Mouse (Mus musculus) liver (tissue): ENCODE measurements around the gene Klhl10.

Experiments used
- DNase-seq: peaks from one replicate; pipeline ENCODE4 v3.0.0-alpha.2; 2020; ENCODE audit warnings: mixed read lengths

The Klhl10 gene

DNA sequence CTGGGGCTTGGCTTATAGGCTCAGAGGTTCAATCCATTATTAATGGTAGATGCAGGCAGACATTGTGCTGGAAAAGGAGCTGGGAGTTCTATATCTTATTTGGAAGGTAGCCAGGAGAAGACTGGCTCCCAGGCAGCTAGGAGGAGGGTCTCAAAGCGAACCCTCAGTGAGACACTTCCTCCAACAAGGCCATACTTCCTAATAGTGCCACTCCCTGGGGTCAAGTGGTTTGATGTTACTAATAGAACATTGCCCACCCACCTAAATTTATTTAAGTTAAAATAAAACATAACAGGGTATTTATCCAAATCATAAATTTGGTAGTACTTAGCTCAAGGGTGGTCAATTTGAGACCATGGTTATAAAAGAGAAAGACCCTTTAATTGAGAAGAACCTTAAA, 24.1 kb downstream of the Klhl10 start:
- DNase-seq, result no peak

DNA sequence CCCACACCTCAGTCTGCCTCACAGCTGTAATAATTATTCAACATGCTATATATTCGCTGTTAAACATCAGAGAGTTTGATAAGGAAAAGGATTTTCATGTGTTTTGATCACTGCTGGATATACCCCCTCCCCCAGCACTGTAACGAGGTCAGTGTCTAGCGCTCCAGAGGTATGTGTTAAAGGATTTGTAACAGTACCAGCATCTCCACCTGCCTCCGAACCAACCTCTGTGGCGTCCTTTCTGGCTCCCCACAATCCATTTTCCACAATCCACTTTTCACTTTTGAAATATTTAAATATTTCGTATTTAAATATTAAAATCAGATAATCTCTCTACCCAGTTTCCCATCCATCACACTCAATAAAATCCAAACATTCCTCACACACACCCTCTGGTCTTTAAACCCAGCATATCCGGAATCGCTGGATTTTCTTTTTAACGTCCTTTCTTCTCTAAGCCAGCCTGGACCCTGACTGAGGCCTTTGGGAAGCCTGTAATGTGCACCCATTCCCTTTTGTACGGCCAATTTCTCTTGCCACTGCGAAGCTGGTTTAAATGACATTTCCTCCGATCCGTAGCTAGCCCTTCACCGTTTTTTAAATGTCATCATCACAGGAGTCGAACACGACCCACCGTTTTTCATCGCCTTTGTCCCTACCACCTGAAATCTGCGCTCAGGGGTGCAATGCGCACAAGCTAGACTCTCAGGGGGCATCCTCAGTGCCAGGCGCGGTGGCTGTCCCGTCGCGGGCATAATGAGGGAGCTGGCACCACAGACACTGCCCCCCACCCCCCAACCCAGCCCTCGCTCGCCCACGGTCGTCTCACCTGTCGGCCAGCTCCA, 29.9 kb downstream of the Klhl10 start:
- no peak for DNase-seq

GRCm38 (mm10) chr11:100472197-100472934, 30.6 kb downstream of the Klhl10 start, which contains the start of gene Klhl11:
Gene Klhl11, minus strand, starts transcription at chr11:100472741.
- peak; percentile 92 for DNase-seq

DNA sequence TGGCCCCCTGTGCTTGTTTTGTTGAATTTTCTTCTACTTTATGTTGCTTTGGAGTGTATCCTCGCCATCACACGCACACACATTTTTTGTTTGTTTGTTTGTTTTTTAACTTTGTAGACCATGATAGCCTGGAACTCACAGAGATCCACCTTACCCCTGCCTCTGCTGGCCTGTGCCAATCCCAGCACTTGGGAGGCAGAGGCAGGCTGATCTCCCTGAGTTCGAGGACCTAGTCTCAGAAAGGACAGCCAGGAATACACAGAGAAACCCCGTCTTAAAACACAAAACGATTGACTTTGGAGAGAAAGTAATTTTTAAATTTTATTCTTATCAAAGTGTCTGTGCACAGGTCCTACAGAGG, 31.2 kb downstream of the Klhl10 start:
- no peak for DNase-seq

DNA sequence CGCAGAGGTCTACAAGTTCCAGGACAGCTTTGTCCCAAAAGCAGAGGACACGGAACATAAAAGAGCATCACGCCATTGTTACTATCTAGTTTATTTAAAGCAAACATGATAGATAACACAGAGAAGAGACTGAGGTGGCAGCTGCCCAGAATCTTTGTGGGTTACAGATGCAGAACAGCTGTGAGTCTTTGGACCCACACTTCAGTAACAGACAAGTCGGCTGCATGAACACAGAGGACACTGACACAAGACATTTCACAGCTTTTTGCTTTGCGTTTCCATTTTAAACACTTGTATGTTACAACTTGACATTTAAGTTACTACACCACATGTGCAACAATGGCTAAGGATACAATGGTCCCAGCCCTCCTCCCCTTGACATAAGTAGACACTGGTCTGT, 34.6 kb downstream of the Klhl10 start:
- no peak for DNase-seq

DNA sequence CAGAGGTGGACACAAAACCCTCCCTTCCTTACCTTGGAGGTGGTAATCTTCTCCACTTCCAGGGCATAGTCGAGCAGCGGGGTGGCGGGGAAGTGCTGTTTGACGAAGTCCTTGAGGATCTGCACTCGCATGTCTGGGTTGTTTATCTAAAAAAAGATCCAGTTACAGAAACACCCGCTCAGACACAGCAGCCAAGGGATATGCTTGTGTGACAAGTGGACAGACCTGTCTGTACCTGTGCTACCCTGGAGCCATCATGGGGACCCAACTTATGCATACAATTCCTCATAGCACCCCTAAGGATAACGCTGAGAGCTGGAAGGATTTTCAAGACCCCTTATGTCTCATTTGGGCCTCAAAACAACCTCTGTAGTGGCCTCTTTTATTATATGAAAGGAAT, 37.4 kb downstream of the Klhl10 start:
- no peak for DNase-seq

DNA sequence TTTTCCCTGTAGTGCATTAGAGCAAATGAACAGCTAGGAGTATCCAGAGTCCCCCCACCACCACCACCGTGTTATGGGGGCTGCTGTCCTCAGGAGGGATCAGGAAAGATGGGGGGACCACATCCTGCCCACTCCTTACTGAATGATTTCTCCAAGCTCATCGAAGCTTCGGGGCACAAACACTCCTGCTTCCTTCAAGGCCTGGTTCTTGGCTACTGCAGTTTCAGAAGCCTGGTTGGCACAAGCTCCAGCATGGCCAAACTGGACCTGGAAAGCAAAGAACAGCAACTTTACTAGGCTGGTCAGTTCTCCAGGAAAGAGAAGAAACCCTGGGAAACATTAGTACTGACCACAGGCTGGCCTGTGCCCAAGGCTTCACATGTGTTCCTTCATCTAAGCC, 42.7 kb downstream of the Klhl10 start:
- DNase-seq, result no peak

DNA sequence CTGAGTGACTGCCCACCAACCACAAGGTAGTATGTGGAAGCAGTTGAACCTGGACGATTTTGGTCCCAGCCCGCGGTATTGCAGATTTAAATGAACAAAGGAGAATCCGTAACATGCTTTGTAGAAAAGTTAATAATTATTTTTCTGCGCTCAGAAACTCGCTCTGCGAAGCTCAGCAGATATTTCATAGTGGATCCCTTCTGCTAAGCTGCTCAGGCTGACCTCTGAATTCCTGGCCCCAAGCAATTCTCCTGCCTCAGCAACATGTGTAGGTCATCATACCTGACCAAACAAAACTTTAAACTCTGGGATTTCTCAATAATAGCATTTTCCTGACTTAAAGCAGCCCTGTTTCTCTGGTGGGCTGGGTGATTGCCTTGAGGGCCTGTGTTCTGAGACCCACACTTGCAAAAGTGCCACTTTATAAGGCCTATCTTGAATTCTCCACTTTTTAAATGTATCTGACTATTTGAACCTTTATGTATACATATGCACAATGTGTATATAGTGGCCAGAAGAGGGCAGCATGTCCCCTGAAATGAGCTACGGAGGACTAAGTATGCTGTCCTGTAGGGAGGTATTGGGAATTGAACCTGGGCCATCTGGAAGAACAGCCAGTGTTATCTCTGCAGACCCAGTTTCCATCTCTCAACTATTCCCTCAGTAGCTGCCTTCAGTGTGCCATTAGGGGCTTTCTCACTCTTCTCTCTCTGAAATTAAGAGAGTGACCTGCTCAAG, 44.3 kb downstream of the Klhl10 start:
- DNase-seq, result peak; percentile 34

- no peak for DNase-seq
Observed at GRCm38 (mm10) chr11:100490951-100491350, 49.2 kb downstream of the Klhl10 start.

- no peak for DNase-seq
Observed at GRCm38 (mm10) chr11:100493771-100494170, 52.1 kb downstream of the Klhl10 start.

GRCm38 (mm10) chr11:100500241-100500640, 58.5 kb downstream of the Klhl10 start:
- DNase-seq, result peak; percentile 24

DNA sequence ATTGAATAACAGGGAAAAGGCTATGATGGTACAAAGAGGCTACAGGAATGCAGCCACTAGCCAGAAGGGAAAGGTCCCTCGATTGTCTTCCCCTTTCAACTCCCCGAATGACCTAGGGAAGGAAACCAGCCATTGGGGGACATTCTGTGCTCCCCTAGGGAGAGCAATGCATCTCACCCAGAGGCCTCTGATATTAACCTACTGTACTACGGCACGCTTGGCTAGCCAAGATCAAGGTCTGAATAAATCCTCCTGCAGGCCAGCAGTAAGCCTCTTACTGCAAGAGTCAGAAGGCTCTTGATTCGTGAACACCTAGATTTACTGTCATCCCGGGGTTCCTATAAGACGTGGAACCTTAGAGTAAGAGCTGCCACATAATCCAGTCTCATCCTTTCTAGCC, 58.9 kb downstream of the Klhl10 start:
- DNase-seq, result no peak

- DNase-seq, result peak; percentile 41
Observed at GRCm38 (mm10) chr11:100501321-100501720, 59.6 kb downstream of the Klhl10 start.

GRCm38 (mm10) chr11:100504990-100505660, 63.4 kb downstream of the Klhl10 start:
- DNase-seq, result no peak

- no peak for DNase-seq
Observed at GRCm38 (mm10) chr11:100505997-100506396, 64.3 kb downstream of the Klhl10 start.
